Mouse (Mus musculus) natural killer cell, adult 2 months (primary cell): ENCODE measurements around the gene Lcorl.
"Not testable (repeated sequence)": the region's sequence is repeated elsewhere in the genome, so short reads cannot be mapped to it uniquely, and the experiment has no call there.

ENCODE experiments used
- DNase-seq, 2 experiments: peaks; one replicate each; pipeline ENCODE4 v3.0.0; 2022; ENCODE audit warnings: low spot score in 2 of 2

Gene Lcorl

DNA sequence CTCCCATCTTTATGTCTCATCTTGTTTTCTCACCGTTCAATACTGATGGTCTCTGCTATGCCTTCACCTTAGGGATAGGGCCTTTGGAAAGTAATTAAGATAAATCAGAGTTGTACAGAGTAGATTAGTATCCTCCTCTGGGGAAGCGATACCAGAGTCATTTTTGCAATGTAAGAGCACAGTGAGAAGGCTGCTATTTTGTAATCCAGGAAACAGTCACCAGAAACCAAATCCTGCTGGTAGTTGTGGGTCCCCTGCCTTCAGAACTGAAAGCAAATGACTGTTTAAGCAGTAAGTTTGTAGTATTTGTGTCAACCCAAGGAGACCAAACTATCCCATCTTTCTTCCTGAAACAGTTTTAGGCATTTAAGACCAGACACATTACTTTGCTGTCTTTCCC, 147.8 kb downstream of the Lcorl start:
- no peak for DNase-seq

DNA sequence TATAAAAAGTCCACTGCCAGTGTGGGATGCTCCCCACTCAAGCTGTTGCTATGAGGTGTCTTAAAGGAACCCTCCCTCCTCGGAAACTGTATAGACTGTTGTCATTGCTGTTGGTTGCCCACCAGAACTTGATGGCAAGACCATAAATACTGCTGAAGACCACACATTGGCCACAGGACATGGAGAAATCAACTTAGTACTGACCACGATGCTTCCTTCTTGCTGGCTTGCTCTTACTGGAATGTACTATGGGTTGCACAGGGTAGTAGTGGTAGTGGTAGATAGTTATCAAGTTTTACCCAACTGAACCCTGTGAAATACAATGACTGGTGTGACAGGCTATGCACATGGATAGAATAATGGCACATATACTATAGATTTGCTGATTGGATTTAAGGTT, 150.6 kb downstream of the Lcorl start:
- DNase-seq = no peak

DNA sequence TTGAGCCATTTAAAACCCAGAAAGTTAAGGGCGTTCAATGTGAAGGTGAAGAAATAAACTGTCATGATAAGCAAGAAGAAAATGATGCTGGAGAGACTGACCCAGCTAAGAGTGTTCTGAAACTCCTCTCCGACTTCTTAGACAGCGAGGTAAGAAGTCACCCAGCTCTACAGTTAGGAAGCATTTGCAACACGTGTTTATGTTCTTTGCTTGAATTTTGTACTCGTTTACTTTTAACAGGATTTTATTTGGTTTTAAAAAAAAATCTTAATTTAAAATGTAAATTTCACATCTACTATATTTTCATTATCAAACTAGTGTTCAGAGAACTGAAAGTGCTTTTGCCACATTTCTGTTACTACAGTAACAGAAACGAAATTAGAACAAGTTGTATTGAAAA, 165.7 kb downstream of the Lcorl start:
- no peak for DNase-seq

DNA sequence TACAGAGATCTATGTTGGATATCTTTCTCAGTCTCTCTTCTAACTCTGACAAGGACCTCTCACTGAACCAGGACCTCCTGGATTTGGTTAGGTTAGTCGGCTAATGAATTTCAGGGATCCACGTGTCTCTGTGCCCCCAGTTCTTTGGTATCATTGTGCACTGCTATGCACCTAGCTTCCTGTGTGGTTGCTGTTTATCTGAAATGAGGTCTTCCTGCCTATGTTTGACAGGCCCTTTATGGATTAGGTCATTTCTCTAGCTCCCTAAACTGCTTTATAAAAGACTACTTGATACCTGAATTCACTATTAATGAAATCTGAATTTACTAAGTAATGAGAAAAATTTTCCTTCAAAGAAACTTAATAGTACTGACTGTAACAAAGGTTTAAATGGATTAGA, 166.6 kb downstream of the Lcorl start:
- DNase-seq = no peak

DNA sequence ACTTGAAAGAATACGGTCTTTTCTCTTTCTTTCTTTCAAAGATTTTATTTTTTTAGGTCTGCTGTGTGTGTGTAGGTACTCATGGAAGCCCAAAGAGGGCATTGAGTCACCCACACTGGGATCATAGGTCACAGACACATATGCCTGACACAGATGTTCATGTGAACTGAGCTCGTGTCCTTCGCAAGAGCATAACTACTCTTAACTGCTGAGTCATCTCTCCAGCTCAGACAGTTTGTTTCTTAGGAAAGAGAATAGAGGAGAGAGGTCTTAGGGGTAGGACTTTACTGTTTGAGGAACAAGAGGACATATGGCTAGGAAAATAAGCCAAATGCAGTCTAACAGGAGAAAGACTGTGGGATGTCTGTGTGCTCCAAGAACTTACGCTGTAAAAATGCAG, 168.3 kb downstream of the Lcorl start:
- no peak for DNase-seq

DNA sequence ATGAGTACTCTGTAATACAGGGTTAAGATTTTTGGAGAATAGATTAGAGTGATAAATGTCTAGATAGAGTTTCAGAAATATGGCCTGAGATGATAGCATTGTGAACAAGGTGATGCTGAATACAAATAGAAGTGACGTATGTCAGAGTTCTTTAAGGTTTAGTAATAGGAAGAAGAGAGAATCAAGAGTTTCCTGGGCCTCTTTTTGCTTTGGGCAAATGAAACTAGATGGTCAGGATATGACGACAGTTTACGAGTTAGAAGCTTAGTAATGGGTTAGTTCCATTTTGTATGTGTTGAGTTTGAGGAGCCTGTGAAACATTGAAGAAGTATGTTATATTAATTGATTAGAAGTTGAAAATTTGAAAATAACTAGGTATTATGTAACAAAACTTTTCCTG, 171.2 kb downstream of the Lcorl start:
- DNase-seq = no peak

DNA sequence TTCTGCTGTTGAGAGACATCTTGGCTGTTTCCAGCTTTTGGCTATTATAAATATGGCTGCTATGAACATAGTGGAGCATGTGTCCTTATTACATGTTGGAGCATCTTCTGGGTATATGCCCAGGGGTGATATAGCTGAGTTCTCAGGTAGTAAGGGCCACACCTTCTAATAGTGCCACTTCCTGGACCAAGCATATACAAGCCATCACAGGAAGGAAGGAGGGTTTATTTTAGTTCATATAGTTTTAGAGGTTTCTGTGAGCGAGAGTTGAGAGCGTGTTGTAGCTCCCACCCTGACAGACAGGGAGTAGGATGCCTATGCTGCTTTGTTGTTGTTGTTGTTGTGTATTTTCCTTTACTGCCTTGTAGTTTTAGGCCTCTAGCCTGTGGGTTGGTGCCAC, 172.2 kb downstream of the Lcorl start:
- DNase-seq = no peak

DNA sequence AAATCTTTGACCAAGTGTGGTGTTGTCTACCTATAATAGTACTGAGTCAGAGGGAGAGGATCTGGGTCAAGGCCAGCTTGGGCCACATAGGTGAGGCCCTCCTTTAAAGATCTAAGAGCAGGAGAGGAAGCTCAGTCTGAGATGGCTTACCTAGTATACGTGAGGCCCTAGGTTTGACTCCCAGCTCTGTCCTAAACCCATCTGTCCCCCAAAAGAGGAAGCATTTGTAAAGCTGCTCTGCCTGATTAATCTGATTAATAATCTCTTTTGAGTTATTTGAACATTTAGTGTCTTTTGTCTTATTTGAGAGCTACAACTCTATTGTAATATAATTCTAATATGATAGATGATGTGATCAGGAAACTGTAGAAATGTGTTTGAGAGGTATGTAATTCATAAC, 174.0 kb downstream of the Lcorl start:
- no peak for DNase-seq

DNA sequence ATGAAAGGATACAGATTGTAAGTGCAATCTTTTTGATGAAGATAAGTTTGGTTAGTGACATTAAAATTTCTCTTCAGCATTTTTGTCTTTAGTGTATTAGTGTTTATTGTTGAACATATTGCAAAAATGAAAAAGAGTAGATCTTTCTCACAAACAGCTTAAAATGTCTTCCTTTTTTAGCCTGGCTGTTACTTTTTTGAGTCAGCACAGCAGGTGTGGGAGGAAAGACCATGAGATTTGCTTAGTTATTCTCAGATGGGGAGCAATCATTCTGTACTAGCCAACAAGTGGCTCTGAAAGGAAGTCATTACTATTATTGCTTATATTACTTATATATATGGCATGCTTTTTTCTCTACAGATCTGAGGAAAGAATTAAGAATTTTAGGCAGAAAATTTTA, 177.5 kb downstream of the Lcorl start:
- no peak for DNase-seq

DNA sequence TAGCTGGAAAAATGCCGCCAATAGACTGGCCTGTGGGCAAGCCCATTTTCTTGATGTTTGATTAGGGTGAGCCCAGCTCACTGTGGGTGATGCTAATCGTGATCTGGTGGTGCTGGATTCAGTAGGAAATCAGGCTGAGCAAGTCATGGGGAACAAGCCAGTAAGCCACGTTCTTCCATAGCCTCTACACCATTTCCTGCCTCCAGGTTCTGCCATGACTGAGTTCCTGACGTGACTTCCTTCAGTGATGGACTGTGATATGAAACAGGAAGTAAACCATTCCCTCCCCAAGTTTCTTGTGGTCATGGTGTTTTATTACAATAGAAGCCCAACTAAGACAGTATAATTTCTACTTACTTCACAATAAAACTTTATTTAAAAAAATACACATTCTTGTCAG, 179.8 kb downstream of the Lcorl start:
- no peak for DNase-seq

DNA sequence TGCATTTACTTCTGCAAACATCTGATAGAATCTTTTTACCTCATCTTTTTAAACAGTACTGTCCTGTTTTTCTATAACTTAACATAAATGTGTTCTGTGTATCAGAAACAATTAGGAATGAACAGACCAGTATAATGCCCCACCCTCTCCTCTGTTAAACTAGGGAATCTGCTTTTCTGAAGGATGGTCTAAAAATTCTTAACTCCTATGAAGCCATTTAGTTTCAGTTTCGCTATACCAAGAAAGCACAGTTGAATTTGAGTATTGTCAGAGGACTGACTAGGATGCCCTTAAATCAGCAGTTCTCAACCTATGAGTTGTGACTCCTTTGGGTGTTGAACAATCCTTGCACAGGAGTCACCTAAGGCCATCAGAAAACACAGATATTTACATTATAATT, 182.4 kb downstream of the Lcorl start:
- DNase-seq = no peak

DNA sequence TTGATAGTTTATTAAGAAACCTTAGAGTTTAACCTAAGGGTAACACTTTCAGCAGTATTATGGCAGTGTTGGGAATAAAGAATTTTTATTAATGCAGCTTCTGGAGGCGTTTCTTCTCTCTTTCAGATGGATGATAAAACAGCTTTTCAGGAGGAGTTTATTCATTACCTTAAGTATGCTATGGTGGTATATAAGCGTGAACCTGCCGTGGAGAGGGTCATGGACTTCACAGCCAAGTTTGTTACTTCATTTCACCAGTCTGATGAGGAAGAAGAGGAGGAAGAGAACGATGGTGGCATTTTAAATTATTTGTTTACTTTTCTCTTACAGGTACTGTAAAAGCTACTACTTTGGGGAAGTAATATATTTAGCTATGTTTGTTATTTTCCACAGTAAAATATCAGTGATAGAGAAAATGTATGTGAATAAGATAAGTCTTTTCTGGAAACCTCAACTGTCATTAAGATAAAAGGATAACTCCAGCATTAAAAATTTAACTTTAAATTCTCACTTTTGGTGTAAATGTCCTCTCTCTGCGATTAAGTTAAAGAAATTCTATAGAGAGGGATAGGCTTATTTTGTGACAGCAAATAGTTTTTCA, 186.4 kb downstream of the Lcorl start:
- no peak for DNase-seq

DNA sequence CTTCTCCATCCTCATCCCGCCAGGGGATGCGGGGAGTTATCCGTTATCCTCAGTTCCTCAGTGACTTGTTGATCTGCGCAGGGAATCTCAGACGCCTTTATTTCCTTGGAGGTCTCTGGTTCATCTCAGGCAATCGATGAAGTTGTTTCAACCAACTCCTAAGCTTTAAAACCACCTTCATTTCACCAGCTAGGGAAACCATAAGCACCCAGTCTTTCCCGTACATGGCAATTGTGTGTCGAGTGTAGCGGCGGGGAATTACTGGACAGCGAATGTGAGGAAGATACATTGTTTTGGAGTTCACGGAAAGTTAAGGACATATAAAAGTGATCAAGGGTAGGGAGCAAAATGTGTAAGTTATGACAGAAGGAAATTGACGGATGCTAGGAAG, 187.1 kb downstream of the Lcorl start:
- no peak for DNase-seq

DNA sequence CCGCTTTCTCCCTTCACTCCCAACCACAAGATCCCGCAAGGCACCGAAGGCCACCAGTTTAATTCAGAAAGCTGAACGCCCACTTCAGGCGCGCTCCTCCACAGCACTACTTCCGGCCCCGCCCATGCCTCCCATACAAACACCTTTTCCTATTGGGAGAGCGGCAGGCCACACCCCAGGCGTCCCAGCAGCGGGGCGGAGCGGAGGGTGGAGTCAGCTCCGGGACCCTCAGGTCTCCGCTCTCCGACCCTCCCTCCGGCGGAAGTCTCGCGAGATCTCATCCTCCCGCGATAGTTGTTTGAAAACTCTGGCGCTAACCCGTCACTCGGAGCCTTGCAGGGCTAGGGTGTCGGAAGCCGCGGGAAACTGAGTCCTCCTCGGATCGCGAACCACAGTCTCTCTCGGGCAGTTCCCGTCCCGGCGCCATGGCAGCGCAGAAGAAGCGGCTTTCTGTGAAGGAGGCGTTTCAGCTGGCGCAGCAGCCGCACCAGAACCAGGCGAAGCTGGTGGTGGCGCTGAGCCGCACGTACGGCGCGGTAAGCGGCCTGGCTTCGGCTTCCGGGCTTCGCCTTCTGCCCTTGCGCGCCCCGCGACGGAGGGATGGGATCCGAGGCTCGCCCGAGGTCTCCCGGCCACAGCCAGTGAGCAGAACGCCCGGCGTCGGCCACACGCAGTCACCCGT, 187.7 kb downstream of the Lcorl start, which contains the start of gene Ncapg:
TSS of gene Ncapg (plus strand) at position 322 of the 682 bp plus-strand sequence.
- DNase-seq = peak; percentile 95 to 97

DNA sequence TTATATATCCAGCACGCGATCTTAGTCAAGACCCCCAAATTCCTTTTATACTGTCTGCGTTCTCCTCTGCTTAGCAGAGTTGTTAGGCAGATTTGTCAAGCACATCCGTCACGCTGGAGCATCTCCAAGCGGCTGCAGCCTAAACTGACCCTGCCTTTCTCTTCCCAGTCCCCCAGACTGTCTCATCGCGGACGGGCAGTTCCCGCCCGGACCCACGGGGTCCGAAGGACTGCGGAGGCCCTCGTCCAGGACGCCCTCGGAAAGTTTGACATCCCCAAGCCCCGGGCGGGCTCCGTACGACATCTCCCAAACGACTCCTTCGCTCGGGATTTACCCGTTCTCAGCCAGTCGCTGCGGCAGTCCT, 188.2 kb downstream of the Lcorl start:
- DNase-seq = no peak

DNA sequence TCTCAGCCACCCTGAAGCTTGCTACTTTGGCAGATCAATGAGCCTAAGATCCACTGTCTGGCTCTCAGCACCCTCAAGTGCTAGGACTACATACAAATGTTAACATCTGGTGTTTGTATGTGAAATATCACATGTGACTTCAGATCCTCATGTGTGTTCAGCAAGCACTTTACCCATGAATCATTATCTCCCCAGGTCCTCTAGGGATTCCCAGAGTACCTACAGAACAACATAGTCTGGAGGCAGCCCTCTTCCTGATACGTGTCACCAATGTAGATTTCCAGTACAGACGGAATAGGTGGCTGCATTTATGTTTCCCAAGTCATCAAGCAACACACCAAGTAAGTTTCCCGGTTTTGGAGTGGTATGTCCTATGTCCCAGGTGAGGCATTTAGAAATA, 188.6 kb downstream of the Lcorl start:
- peak in 1 of 2 experiments; percentile 8 for DNase-seq

DNA sequence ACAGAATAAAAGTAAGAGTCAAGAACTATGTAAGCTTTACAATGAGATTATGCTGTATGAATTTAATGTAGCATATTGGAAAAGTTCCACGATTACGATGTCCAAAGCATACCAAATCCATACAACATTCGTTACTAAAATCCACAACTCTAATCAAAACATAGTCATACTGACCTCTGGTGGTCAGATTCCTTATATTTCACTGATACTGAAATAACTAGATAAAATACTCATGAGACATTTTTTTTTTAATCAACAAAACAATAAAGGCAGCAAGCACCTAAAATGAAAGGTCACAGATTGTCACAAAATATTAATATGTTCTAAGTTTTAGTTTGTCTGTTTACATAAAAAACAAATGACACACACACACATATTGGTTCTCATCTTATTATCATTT, 189.1 kb downstream of the Lcorl start:
- DNase-seq = no peak

DNA sequence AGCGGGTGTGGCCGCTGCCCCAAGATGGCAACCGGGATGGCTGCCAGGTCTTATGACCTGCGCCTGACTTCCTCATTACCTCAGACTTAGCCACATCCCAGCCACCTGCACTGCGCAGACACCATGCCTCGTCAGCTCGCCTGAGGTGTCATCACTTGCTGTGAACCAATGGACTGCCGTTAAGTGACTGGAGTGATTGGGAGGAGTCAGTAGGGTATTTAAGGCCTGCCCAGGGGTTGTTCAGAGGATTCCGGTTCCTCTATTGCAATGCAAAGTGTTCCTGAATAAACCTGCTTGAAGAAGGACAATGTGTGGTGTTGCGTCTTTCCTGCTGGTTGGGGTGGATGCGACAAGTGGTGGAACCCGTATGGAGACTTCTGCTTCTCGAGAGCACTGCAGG, 199.0 kb downstream of the Lcorl start:
- DNase-seq = not testable (repeated sequence)

DNA sequence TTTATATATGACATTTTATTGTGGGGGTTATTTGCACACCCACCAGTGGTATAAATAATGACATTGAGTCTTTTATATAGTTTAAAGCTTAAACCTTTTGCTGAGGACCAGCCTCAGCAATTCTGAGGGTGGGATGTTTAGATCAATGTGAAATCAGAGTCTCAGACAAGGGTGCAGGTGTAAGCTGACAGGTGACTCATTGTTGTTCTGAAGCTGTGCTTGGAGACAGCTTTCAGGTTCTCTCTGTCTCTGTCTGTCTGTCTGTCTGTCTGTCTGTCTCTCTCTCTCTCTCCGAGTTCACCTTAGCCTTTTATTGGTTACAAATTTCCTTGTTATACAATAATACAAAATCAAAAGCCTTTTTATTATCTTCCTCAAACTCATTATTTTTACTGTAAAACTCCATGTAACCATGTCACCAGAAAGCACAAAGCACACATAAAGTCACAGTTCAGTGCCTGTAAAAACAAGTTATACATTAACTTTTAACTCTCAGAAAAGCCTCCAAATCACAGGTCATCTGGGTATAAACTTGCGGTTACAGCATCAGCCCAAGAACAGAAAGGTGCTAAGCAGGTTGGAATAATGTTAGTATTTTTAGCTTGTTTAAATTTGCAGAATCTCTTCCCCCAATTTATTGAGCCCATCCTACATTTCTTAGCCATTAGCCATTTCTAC, 206.2 kb downstream of the Lcorl start:
- DNase-seq = no peak
